Mouse (Mus musculus) kidney, embryonic 15.5 days (tissue): ENCODE measurements around the gene Tstd3. TPM values are rescaled to one million over a fixed set of nuclear protein-coding genes. Genes with fewer than 3 reads are reported as not detected.

Experiments
- ATAC-seq: fragments of 200-750 bp; cut with Nextera tagmentation; replicated peaks from 2 replicates; pipeline ENCODE4 v1.8.0; 2017; ENCODE audit warnings: moderate TSS enrichment; ENCODE audit not compliant: low FRiP score
- H3K27ac ChIP-seq: fragments of 300-500 bp; sonication (generic); 2 replicates; pipeline ENCODE4 v1.5.1; 2015; ENCODE audit warnings: mild to moderate bottlenecking, inconsistent platforms
- H3K27me3 ChIP-seq: fragments of 300-500 bp; sonication (generic); 2 replicates; pipeline ENCODE4 v1.6.1; 2015; ENCODE audit warnings: inconsistent platforms
- H3K36me3 ChIP-seq: fragments of 300-500 bp; sonication (generic); 2 replicates; pipeline ENCODE4 v1.6.1; 2015; ENCODE audit warnings: inconsistent platforms
- H3K4me1 ChIP-seq: fragments of 300-500 bp; sonication (generic); 2 replicates; pipeline ENCODE4 v1.6.1; 2015; ENCODE audit warnings: inconsistent platforms
- H3K4me2 ChIP-seq: fragments of 300-500 bp; sonication (generic); 2 replicates; pipeline ENCODE4 v1.6.1; 2015; ENCODE audit warnings: moderate library complexity, mild to moderate bottlenecking, inconsistent platforms
- H3K4me3 ChIP-seq: fragments of 300-500 bp; sonication (generic); replicated peaks from 2 replicates; pipeline ENCODE4 v1.5.1; 2015; ENCODE audit warnings: mild to moderate bottlenecking, inconsistent platforms
- H3K9ac ChIP-seq: fragments of 300-500 bp; sonication (generic); 2 replicates; pipeline ENCODE4 v1.6.1; 2015; ENCODE audit warnings: mild to moderate bottlenecking, inconsistent platforms
- H3K9me3 ChIP-seq: fragments of 300-500 bp; sonication (generic); replicated peaks from 2 replicates; pipeline ENCODE4 v1.6.1; 2016; ENCODE audit warnings: inconsistent platforms
- WGBS: fragments of 180-500 bp; shearing (Covaris S2); methylation state at CpG from one replicate; pipeline ENCODE4 v1.1.7; 2015; ENCODE audit warnings: mixed read lengths; 5-methylcytosine and 5-hydroxymethylcytosine counted together
- polyA plus RNA-seq: library from polyadenylated mRNA; unstranded; fragments of >200 nt; fragmentation: Nextera tagmentation; extraction: Ambion mirVana; gene quantifications from 2 replicates; pipeline ENCODE4 v1.2.1, GENCODE M21; 2015

Tstd3 gene
- polyA plus RNA-seq = 9.7 and 11.5 TPM in 2 replicates

- H3K4me2 ChIP-seq = peak within 1 kb of the TSS; percentile 82
- H3K9me3 ChIP-seq = no peaks in the 10 kb centered on the region
- peaks cover 5% of the 10 kb centered on the region; the same call in 1 of the 2 replicates for H3K4me1 ChIP-seq
- H3K9ac ChIP-seq = peak within 1 kb of the TSS; percentile 52
- under 1% methylated on average over 17 of the region's 17 CpGs for WGBS
- H3K4me3 ChIP-seq = peak within 1 kb of the TSS; percentile 68
- H3K27me3 ChIP-seq = no peaks in the 10 kb centered on the region
- no peaks in the 10 kb centered on the region for H3K36me3 ChIP-seq
- peak; percentile 98 for ATAC-seq
- no peak within 1 kb of the TSS for H3K27ac ChIP-seq
These were observed at the start of gene Tstd3, which contains the start of gene Usp45 for GRCm38 (mm10) chr4:21766863-21767304. Gene Tstd3 (minus strand): TSS chr4:21767212. Gene Usp45 (plus strand): TSS chr4:21767156.

GRCm38 (mm10) chr4:21814029-21814428 lies 47.0 kb upstream of the Tstd3 start:
- H3K27me3 ChIP-seq = no peaks in the 10 kb centered on the region
- H3K4me3 ChIP-seq = no peak overlapping the region
- H3K9ac ChIP-seq = no peak overlapping the region
- H3K9me3 ChIP-seq = no peaks in the 10 kb centered on the region
- no peaks in the 10 kb centered on the region for H3K4me1 ChIP-seq
- peaks cover 44% of the 10 kb centered on the region for H3K36me3 ChIP-seq
- H3K4me2 ChIP-seq = no peak overlapping the region
- H3K27ac ChIP-seq = no peak overlapping the region
- 39% methylated on average over 2 of the region's 2 CpGs for WGBS
- peak; percentile 67; the same call in 1 of the 2 replicates for ATAC-seq

GRCm38 (mm10) chr4:21812635-21813034 lies 45.6 kb upstream of the Tstd3 start:
- H3K27me3 ChIP-seq = no peaks in the 10 kb centered on the region
- H3K4me2 ChIP-seq = no peak overlapping the region
- H3K9me3 ChIP-seq = no peaks in the 10 kb centered on the region
- H3K36me3 ChIP-seq = peaks cover 43% of the 10 kb centered on the region
- no peak overlapping the region for H3K9ac ChIP-seq
- WGBS = 88% methylated on average over 6 of the region's 6 CpGs
- no peaks in the 10 kb centered on the region for H3K4me1 ChIP-seq
- no peak for ATAC-seq
- no peak overlapping the region for H3K27ac ChIP-seq
- H3K4me3 ChIP-seq = no peak overlapping the region

GRCm38 (mm10) chr4:21810608-21811007 lies 43.6 kb upstream of the Tstd3 start:
- Histone ChIP-seq H3K4me1 (no peaks in the 10 kb centered on the region), H3K27ac (no peak overlapping the region), H3K4me2 (no peak overlapping the region), H3K9me3 (no peaks in the 10 kb centered on the region), H3K36me3 (peaks cover 40% of the 10 kb centered on the region), H3K9ac (no peak overlapping the region), H3K4me3 (no peak overlapping the region), H3K27me3 (no peaks in the 10 kb centered on the region)
- WGBS = 84% methylated on average over 3 of the region's 3 CpGs
- ATAC-seq = no peak

GRCm38 (mm10) chr4:21807204-21807603 lies 40.2 kb upstream of the Tstd3 start:
- Histone ChIP-seq H3K9ac (no peak overlapping the region), H3K9me3 (no peaks in the 10 kb centered on the region), H3K27ac (no peak overlapping the region), H3K36me3 (peaks cover 57% of the 10 kb centered on the region), H3K4me1 (no peaks in the 10 kb centered on the region), H3K4me2 (no peak overlapping the region), H3K4me3 (no peak overlapping the region), H3K27me3 (no peaks in the 10 kb centered on the region)
- no peak for ATAC-seq
- WGBS = 85% methylated on average over 5 of the region's 5 CpGs

- Histone ChIP-seq H3K27me3 (no peaks in the 10 kb centered on the region), H3K4me3 (no peak overlapping the region), H3K4me1 (no peaks in the 10 kb centered on the region), H3K9me3 (no peaks in the 10 kb centered on the region), H3K4me2 (no peak overlapping the region), H3K36me3 (peaks cover 78% of the 10 kb centered on the region), H3K27ac (no peak overlapping the region), H3K9ac (no peak overlapping the region)
- no peak for ATAC-seq
- 91% methylated on average over 2 of the region's 2 CpGs for WGBS
These were observed 34.6 kb upstream of the Tstd3 start for GRCm38 (mm10) chr4:21801620-21802019.

- WGBS = 83% methylated on average over 1 of the region's 1 CpGs
- Histone ChIP-seq H3K36me3 (peaks cover 78% of the 10 kb centered on the region), H3K4me2 (no peak overlapping the region), H3K27me3 (no peaks in the 10 kb centered on the region), H3K4me3 (no peak overlapping the region), H3K4me1 (no peaks in the 10 kb centered on the region), H3K9me3 (no peaks in the 10 kb centered on the region), H3K9ac (no peak overlapping the region), H3K27ac (no peak overlapping the region)
- no peak for ATAC-seq
These were observed 34.0 kb upstream of the Tstd3 start for GRCm38 (mm10) chr4:21801013-21801412.

- no peak for ATAC-seq
- Histone ChIP-seq H3K4me2 (no peak overlapping the region), H3K27ac (no peak overlapping the region), H3K36me3 (peaks cover 53% of the 10 kb centered on the region), H3K9me3 (no peaks in the 10 kb centered on the region), H3K4me1 (no peaks in the 10 kb centered on the region), H3K4me3 (no peak overlapping the region), H3K27me3 (no peaks in the 10 kb centered on the region), H3K9ac (no peak overlapping the region)
- WGBS = 57% methylated on average over 3 of the region's 3 CpGs
These were observed 26.6 kb upstream of the Tstd3 start for GRCm38 (mm10) chr4:21793631-21794030.

GRCm38 (mm10) chr4:21789836-21790235 lies 22.8 kb upstream of the Tstd3 start:
- H3K9ac ChIP-seq = no peak overlapping the region
- H3K4me3 ChIP-seq = no peak overlapping the region
- no peaks in the 10 kb centered on the region for H3K4me1 ChIP-seq
- H3K4me2 ChIP-seq = no peak overlapping the region
- ATAC-seq = no peak
- WGBS = 89% methylated on average over 4 of the region's 4 CpGs
- H3K9me3 ChIP-seq = no peaks in the 10 kb centered on the region
- no peaks in the 10 kb centered on the region for H3K27me3 ChIP-seq
- peaks cover 59% of the 10 kb centered on the region for H3K36me3 ChIP-seq
- no peak overlapping the region for H3K27ac ChIP-seq

GRCm38 (mm10) chr4:21788903-21789302 lies 21.9 kb upstream of the Tstd3 start:
- no peak for ATAC-seq
- H3K27ac ChIP-seq = no peak overlapping the region
- H3K4me1 ChIP-seq = no peaks in the 10 kb centered on the region
- H3K9me3 ChIP-seq = no peaks in the 10 kb centered on the region
- H3K27me3 ChIP-seq = no peaks in the 10 kb centered on the region
- peaks cover 69% of the 10 kb centered on the region for H3K36me3 ChIP-seq
- WGBS = 94% methylated on average over 6 of the region's 6 CpGs
- H3K9ac ChIP-seq = no peak overlapping the region
- no peak overlapping the region for H3K4me3 ChIP-seq
- no peak overlapping the region for H3K4me2 ChIP-seq

GRCm38 (mm10) chr4:21786268-21786667 lies 19.3 kb upstream of the Tstd3 start:
- no peaks in the 10 kb centered on the region for H3K9me3 ChIP-seq
- H3K27ac ChIP-seq = no peak overlapping the region
- H3K27me3 ChIP-seq = no peaks in the 10 kb centered on the region
- WGBS = 95% methylated on average over 12 of the region's 12 CpGs
- H3K4me2 ChIP-seq = no peak overlapping the region
- H3K36me3 ChIP-seq = peaks cover 82% of the 10 kb centered on the region
- no peak overlapping the region for H3K9ac ChIP-seq
- no peaks in the 10 kb centered on the region for H3K4me1 ChIP-seq
- no peak overlapping the region for H3K4me3 ChIP-seq
- no peak for ATAC-seq

- no peaks in the 10 kb centered on the region for H3K9me3 ChIP-seq
- H3K27me3 ChIP-seq = no peaks in the 10 kb centered on the region
- H3K27ac ChIP-seq = no peak overlapping the region
- 92% methylated on average over 12 of the region's 12 CpGs for WGBS
- no peak overlapping the region for H3K9ac ChIP-seq
- peaks cover 8% of the 10 kb centered on the region; the same call in 1 of the 2 replicates for H3K4me1 ChIP-seq
- H3K4me2 ChIP-seq = no peak overlapping the region
- no peak overlapping the region for H3K4me3 ChIP-seq
- peaks cover 50% of the 10 kb centered on the region for H3K36me3 ChIP-seq
- ATAC-seq = peak; percentile 57; the same call in 1 of the 2 replicates
These were observed 14.1 kb upstream of the Tstd3 start for GRCm38 (mm10) chr4:21780816-21781726.
